Mouse (Mus musculus) spleen, postnatal 36 days (tissue): Measurements from ENCODE around the gene Iqsec2.
A peak's percentile ranks its signal among the peaks of the same experiment; 100 is the strongest.
"Not testable (repeated sequence)": the region's sequence is repeated elsewhere in the genome, so short reads cannot be mapped to it uniquely, and the experiment has no call there.

Experiments used
- DNase-seq, 2 experiments: peaks; one replicate each; pipeline ENCODE4 v3.0.0; 2022; ENCODE audit warnings: low spot score in 2 of 2, mixed read lengths in 1 of 2

Gene Iqsec2

DNA sequence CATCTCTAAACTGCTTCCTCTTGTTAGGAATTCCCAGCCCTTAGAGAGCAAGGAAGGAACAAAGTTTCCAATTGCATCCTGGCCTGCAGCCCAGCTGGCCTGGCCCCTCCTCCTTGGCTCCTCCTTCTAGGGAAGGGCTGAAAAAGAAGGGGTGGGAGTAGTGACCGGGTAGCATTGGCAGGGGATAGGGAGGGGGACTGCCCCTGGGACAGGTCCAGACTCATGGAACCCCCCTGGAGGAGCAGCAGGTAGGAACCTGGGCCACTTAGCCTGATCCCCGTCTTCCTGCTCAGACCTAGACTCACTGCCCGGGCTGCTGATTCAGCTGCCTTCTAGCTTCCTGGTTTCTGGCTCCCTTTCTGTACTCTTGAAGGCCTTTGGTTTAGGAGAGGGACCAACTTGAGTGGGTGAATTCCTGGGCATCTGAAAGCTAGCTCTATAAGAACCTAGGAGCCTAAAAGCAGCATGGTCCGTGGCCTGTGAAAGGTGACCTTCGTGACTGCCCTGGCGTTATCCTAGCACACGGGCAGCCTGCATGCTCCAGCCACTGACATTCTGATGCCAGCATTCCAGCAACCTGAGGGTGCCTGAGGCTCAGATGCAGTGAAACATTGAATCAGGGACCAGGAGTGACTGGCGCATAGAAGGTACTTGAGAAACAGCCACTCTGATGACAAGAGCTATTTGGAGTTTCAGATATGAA, 34.9 kb downstream of the Iqsec2 start:
- DNase-seq: no peak

DNA sequence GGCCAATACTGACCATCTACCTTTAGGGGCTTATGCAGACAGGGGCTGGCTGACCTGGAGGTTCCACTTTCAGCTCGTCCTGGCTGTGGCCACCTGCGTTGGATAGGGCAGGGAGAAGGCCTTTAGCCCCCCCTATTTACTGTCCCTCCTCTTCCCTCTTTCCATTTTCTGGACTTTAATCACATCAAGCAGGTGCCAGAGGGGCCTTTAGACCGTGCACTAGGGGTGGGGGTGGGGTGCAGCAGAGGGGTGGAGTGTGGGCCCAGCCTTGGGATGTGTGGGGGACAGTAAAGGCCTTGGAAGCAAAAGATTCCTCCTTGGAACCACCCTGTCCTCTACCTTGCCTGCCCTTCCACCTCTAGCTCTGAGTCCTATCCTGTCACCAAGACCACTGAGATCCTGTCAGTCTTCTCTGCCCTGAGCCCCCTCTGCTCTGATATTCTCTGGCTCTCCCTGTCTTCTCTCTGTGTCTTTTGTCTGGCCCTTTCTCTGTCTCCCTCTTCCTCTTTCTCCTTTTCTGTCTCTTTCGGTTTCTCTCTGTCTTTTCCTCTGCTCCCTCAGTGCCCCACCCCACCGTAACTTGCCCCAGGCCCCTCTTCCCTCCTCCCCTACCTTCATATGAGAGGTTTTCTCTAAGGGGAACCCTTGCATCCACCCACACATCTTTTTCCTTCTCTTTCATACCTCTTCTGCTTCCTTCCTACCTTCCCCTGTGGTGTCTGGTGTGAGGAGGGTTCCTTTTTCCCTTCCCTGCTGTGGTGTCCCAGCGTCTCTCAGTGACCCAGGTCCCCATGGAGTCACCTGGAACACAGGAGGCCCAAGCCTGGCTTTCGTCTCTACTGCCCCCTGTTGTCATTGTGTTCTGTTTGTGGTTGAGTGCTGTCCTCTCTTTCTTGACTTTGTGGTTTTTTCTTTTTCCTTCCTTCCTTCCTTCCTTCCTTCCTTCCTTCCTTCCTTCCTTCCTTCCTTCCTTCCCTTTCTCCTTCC, 35.9 kb downstream of the Iqsec2 start:
- no peak for DNase-seq

DNA sequence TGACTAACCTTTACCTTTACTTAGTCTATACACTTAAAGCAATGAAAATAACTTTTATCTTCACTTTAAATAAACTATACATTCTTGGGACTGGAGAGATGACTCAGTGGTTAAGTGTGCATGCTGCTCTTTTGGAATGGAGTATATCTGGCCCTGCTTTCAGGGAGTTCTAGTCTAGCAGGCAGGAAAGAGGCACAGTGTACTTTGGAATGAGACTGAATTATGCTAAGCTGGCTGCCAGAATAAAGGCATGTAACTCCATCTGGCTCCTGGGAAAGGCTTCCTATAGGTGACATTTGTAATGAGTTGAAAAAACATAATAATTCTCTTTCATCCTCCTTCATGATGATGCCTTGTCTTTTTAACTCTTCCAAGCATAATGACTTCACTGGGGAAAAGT, 43.1 kb downstream of the Iqsec2 start:
- no peak for DNase-seq

DNA sequence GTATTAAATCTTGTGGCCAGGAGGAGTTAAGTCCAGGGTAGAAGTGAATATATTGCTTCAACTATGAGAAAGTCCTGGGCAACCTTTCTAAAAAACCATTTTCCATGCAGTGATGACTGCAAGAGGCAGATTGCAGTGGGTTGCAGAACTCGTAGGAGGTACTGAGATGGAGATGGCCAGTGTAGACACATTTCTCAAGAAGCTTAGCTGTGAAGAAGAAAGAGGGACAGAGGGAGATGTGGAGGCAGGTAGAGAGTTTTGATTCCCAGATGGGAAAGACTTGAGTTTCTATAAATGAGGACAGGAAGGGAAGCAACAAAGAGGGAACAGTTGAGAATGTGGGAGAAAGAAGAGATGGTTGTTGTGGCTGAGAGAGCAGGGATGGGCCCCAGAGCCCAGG, 47.2 kb downstream of the Iqsec2 start:
- no peak for DNase-seq

DNA sequence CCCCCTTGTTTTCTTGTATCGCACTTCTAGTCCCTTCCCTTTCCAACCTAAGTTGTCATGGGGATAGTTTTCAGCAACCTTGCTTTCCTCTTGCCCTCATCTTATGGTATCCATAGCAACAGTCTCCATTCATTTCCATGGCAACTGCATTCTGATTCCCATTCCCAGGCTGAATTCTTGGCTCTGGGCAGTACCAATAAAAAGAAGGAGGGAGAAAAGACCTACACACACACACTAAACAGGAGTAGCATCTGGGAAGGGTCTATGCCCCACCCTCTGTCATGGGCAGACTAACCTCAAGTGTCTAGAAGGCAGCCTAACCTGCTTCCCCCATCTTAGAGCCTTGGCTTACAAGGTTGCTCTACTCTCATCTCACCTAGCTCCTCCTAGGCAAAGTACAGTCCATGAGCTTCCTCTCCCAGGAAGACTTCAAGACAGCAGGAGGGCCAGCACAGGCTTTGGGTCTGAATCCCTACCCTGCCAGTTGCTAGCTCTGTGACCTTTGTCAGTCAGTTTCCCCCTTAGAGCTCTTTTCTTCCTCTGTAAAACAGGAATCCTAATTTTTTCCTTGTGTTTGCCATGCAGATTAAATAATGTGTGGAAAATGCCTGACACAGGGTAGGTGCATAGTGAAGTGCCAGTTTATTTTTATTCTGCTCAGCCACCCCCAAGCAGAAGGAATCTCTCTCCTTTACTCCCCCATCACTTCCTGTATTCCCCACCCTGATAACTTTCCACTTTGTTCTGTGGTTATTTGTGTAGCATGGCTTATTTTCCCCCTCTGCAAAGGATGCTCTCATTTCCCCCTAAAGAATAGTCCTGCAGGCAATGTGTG, 54.0 kb downstream of the Iqsec2 start:
- DNase-seq: no peak

DNA sequence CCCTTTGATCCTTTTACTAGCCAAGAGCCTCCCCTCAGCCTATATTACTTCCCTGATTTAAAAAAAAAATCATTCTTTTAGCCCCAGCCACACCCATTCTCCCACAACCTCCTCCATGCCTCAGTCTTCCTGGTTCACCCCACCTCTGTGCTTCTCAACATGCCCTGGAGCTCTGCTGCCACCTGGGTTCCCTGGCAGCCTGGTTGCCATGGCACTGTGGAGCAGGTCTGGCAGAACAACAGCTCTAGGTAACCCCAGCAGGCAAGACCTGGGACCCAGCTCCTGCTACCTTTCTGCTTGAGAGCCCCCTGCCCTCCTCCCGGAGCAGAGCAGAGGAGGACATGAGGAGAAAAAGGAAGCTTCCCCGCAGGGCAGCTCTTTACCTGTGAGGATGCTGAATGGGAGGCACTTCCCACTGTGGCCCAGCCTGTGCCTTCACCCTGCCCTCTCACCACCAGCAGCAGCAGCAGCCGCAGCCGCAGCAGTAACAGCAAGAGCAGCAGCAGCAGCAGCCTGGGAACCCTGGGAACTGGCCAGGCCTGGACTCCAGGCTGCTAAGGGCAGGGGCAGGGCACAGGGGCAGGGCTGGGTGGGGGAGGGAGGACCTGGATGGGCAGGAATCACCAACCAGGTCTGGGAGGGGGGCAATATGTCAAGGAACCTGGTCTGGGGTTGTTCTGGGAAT, 57.8 kb downstream of the Iqsec2 start:
- no peak for DNase-seq

DNA sequence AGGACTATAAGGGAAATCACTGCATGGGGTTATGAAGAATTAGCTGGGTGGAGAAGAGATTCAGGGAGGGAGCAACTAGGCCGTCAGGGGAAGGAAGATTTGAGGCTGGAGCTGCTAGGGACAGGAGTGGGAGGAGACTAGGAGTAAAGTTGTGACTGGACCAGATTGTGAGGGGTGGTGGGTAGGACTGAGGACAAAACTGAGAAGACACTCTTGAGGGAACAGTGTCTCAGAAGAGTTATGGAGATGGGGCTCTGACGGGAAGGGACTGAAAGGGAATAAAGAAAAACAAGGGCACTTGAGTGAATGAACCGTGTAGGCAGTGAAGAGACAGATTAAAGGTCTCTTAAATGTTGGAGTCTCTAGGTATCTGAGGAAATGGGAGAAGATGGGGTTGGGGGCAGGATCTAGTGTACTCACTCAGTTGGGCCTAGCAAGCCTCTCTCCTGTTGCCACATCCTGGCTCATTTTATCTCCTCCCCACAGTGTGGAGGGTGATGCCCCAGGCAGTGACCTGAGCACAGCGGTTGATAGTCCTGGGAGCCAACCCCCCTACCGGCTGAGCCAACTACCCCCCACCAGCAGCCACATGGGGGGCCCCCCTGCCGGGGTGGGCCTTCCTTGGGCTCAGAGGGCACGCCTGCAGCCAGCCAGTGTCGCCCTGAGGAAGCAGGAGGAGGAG, 58.5 kb downstream of the Iqsec2 start:
- DNase-seq: no peak

DNA sequence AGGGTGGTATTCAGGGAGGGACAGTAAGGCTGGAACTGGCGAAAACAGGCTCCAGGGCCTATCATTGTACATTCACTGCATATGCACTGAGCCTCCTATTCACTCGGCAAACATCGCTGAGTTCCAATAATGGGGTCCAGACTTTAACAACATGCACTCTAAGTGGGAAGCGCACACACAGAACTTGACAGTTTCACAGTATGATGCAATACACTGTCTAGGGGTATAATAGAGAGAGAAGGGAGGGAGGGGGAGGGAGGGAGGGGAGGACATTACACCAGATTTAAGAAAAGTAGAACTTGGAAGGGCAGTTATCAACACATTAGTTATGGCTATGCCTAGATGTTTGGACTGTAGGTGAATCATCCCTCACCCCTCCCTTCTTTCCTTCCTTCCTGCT, 59.2 kb downstream of the Iqsec2 start:
- no peak for DNase-seq

DNA sequence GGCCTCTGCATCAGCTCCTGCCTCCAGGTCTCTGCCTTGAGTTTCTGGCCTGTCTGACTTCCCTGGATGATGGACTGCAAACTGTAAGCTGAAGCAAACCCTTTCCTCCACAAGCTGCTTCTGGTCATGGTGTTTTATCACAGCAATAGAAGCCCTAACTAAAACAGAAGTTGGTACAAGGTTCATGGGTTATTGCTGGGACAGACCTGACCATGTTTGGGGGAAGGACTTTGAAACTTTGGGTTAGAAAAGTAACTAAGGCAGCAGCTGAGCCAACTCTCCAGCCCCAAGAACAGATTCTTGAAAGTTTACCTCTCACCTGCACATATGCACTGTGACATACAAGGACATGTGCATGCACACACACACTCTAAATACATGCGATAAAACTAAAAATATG, 61.4 kb downstream of the Iqsec2 start:
- DNase-seq: no peak

DNA sequence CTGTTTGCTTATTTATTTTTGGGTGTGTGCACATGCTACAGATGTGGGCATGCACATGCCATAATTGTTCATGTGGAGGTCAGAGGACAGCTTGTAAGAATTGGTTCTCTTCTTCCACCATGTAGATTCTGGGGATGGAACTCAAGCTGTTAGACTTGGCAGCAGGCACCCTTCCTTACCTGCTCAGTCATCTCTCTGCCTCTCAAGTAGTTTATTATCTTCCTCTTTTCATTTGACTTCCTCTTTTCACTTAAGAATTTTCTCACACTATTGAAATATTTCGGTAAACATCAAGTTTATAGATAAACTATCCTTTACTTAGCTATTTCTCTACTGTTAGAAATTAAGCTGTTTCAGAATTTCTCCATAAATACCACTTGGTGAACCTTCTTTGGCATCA, 70.6 kb downstream of the Iqsec2 start:
- DNase-seq: no peak

DNA sequence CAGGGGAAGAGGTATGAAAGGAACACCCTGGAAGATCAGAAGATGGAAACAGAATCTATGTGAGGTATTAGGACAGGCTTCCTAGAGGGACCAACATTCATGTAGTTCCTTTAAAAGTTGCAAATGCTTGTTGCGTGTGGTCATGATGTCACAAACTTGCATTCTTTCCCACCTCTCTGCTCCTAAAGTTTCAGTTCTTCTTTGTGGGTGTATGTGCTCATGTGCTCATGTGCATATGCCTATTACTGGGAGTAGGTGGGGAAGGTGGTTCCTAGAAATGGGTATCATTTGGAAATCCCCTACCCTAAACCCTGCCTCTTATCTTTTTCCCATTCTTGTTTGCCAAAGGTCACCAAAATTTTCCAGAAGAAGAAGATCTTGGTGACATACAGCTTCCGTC, 74.5 kb downstream of the Iqsec2 start:
- DNase-seq: no peak

DNA sequence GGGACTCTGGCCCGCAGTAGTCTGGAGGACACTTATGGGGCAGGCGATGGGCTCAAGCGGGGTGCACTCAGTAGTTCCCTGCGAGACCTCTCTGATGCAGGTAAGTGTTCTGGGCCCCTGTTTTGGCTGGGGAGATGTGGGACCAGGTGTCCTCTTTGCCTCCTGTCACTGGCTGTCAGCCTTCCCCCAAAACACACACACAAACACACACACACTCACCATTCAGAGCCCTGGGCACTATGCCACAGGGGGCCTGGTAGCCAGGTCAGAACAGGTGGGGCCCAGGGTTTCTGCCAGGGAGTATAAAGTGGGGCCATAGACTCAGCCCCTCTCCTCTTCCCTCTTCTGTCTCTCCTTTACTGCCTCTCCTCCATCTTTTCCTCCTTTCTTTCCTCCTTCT, 77.7 kb downstream of the Iqsec2 start:
- DNase-seq: no peak

DNA sequence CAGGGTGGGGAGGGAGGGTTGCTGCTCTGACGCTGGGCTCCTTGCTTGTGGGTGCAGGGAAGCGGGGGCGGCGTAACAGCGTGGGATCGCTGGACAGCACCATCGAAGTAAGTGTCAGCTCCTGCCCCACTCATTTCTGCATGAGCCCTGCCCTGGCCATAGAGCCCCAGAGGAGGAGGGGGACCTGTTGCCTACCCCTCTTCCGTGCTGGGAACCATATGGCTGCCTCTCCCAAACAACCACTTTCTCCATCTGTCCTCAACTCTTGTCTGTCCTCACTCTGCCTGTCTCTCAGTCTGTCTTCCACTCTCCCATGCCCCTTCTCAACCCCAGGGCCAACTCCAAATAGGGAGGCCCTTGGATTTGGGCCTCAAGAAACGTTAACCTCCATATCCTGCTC, 78.2 kb downstream of the Iqsec2 start:
- DNase-seq: no peak

DNA sequence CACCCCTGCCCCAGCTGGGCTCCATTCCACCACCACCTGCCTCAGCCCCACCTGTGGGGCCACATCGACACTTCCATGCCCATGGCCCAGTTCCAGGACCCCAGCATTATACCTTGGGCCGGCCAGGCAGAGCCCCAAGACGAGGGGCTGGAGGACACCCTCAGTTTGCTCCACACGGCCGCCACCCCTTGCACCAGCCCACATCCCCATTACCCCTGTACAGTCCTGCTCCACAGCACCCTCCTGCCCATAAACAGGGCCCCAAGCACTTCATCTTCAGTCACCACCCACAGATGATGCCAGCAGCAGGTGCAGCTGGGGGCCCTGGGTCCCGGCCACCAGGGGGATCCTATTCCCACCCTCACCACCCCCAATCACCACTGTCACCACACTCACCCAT, 79.2 kb downstream of the Iqsec2 start:
- no peak for DNase-seq

DNA sequence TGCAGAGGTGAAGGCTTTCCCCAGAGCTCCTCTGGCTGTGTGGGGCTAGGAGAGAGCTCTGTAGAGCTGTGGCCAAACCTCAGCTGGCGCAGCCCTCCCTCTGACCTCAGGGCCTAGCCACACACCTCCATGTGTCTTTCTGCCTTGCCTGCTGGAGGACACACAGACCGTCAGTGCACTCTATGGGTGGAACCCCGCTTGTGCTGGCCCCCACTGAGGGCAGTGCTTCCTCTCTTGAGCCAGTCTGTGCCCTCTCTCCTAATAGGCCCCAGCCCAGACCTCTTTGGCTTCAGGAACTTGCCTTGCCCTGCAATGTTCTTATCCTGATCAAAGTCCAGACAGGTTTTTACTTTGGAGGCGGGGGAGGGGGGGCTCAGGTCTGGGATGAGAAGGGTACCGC, 80.2 kb downstream of the Iqsec2 start:
- DNase-seq: no peak

DNA sequence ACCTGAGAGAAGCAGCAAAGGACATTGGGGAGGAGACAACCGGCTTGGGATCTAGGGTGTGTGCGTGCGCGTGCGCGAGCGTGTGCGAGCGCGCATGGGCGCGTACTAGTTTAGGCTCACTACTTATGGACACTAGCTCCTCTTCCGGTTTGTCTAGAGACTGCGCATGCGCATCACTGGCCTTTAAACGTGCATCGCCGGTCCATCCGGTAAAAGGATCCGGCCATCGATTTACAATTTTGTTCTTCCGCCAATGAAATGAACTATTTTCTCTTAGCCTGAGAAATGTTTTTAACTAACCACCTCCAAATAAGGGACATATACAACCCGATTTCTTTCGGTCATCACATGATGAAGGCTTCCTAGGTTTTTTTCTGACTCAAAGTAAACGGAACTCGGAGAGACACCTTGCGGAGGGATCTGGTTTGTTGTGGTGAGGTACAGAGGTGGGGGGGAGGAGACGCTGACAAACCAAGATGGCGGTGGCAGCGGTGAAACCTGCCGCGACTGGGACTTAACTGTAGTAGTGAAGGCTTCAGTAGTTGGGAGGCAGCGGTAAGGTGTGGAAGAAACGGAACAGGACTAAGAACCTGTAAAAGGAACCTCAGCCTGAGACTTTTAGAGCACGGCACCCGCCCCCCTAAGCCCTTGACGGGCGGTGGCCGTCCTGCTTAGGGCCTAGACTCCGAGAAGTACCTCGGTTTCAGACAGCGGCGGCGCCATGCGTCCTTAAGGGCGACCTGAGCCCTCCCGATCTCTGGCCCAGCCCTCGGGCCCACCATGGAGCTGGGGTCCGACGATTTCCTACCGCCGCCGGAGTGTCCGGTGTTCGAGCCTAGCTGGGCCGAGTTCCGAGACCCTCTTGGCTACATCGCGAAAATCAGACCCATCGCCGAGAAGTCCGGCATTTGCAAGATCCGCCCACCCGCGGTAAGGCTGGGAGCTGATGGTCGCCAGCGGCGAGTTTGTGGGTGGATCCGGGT, 89.0 kb downstream of the Iqsec2 start, which contains the start of gene Kdm5c:
Kdm5c (plus strand) TSS at position 240 of the 983 bp plus-strand sequence.
- DNase-seq: peak; percentile 96 to 98

DNA sequence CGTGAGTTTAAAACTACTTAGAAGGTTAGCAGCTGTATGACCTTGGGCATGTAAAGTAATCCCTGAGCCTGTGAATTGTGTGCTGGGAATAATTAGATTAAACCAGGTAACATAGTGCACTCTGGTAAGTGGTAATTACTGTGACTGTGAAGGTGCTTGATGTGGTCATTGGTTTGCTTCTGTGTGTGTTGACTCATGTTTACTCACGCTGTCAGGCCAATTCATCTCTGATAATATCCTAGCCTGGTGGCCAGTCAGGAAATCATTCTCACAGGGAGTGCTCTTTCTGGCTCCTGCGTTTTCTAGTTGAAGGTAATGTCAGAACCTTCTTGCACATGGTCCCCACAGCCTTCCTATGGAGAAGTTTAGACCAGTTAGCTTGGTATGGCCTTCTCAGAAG, 90.1 kb downstream of the Iqsec2 start:
- no peak for DNase-seq

DNA sequence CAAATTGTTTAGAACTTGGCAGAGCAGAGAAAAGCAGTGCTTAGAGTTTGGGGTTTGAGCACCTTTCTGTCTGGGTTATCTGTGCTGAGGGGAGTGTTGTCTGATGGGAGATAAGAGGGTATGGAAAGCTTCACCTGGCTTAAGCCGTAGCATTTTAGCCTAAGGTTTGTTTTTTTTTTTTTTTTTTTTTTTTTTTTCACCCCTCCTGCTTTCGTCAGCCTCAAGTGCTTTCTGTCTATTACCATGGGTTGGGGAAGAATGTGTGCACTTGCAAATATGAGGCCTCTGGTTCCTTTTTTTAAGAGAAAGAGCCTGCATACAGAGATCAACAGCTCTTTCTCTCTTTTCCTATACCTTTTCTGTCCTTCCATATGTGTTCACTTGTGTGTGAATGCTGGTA, 91.7 kb downstream of the Iqsec2 start:
- DNase-seq: no peak

DNA sequence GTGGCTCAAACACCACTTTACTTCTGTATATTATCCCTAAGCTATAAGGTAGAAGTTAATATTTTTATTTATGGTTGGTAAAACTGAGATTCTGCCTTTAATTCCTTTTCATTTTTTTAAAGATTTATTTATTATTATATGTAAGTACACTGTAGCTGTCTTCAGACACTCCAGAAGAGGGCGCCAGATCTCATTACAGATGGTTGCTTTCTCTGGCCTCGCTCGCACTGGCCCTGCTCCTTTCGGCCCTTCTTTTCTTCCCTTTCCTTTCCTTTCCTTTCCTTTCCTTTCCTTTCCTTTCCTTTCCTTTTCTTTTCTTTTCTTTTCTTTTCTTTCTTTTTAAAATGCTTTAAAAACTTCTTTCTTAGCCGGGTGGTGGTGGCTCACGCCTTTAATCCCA, 99.1 kb downstream of the Iqsec2 start:
- DNase-seq: not testable (repeated sequence)
